Mouse (Mus musculus) heart, embryonic 13.5 days (tissue): Measurements from ENCODE around the gene Mrgprf. TPM values are rescaled to one million over a fixed set of nuclear protein-coding genes. Genes with fewer than 3 reads are reported as not detected.

Source experiments
- ATAC-seq: fragments of 200-750 bp; cut with Nextera tagmentation; 2 replicates; pipeline ENCODE4 v1.8.0; 2017; ENCODE audit warnings: moderate TSS enrichment; ENCODE audit not compliant: insufficient number of reproducible peaks, low FRiP score, low TSS enrichment; ENCODE audit errors: extremely low read depth
- H3K27ac ChIP-seq: fragments of 300-500 bp; sonication (generic); replicated peaks from 2 replicates; pipeline ENCODE4 v1.5.1; 2015; ENCODE audit warnings: moderate library complexity, mild to moderate bottlenecking, inconsistent platforms
- H3K27me3 ChIP-seq: fragments of 300-500 bp; sonication (generic); replicated peaks from 2 replicates; pipeline ENCODE4 v1.6.1; 2015; ENCODE audit warnings: mild to moderate bottlenecking, inconsistent platforms
- H3K36me3 ChIP-seq: fragments of 300-500 bp; sonication (generic); 2 replicates; pipeline ENCODE4 v1.6.1; 2015; ENCODE audit warnings: mild to moderate bottlenecking, inconsistent platforms
- H3K4me1 ChIP-seq: fragments of 300-500 bp; sonication (generic); 2 replicates; pipeline ENCODE4 v1.6.1; 2015; ENCODE audit warnings: inconsistent platforms
- H3K4me2 ChIP-seq: fragments of 300-500 bp; sonication (generic); 2 replicates; pipeline ENCODE4 v1.6.1; 2015; ENCODE audit warnings: inconsistent platforms, mild to moderate bottlenecking, moderate library complexity
- H3K4me3 ChIP-seq: fragments of 300-500 bp; sonication (generic); 2 replicates; pipeline ENCODE4 v1.5.1; 2015; ENCODE audit warnings: moderate library complexity, mild to moderate bottlenecking, inconsistent platforms
- H3K9ac ChIP-seq: fragments of 300-500 bp; sonication (generic); 2 replicates; pipeline ENCODE4 v1.6.1; 2015; ENCODE audit warnings: inconsistent platforms, mild to moderate bottlenecking, moderate library complexity
- H3K9me3 ChIP-seq: fragments of 300-500 bp; sonication (generic); 2 replicates; pipeline ENCODE4 v1.6.1; 2016; ENCODE audit warnings: inconsistent platforms
- WGBS: fragments of 180-500 bp; shearing (Covaris S2); methylation state at CpG from one replicate; pipeline ENCODE4 v1.1.7; 2015; ENCODE audit warnings: mixed read lengths; 5-methylcytosine and 5-hydroxymethylcytosine counted together
- polyA plus RNA-seq: library from polyadenylated mRNA; unstranded; fragments of >200 nt; fragmentation: Nextera tagmentation; extraction: Ambion mirVana; gene quantifications from 2 replicates; pipeline ENCODE4 v1.2.1, GENCODE M21; 2015

Mrgprf gene
- polyA plus RNA-seq, 1 experiment from 2014 or later, result 0.25 TPM

GRCm38 (mm10) chr7:145340248-145340904 lies 39.7 kb downstream of the Mrgprf start:
- no peak overlapping the region for H3K27ac ChIP-seq
- no peak overlapping the region for H3K4me3 ChIP-seq
- H3K4me1 ChIP-seq, result no peaks in the 10 kb centered on the region
- ATAC-seq, result no peak
- no peak overlapping the region for H3K9ac ChIP-seq
- H3K4me2 ChIP-seq, result no peak overlapping the region
- no peaks in the 10 kb centered on the region for H3K36me3 ChIP-seq
- H3K27me3 ChIP-seq, result no peaks in the 10 kb centered on the region
- H3K9me3 ChIP-seq, result no peaks in the 10 kb centered on the region
- 89% methylated on average over 5 of the region's 5 CpGs for WGBS

Other genes with a start within 250 kb of the Mrgprf start
- 0.16 and 0.29 TPM in 2 replicates for gene 1810010D01Rik, start 92.7 kb upstream of the Mrgprf start, polyA plus RNA-seq
- gene Tpcn2, start 16.8 kb upstream of the Mrgprf start, polyA plus RNA-seq, result 4.4 and 5.7 TPM in 2 replicates
- gene Mrgprd, start 14.0 kb downstream of the Mrgprf start, polyA plus RNA-seq, result not detected in 2 replicates